Mouse (Mus musculus): ENCODE data around the gene Pglyrp2. TPM values are rescaled to one million over a fixed set of nuclear protein-coding genes. Genes with fewer than 3 reads are reported as not detected.

Pglyrp2 gene
- under 1 TPM; 0.38 to 0.46 TPM for total RNA-seq (2023)

GRCm38 (mm10) chr17:32424034-32424433 lies at the start of gene Pglyrp2:
Gene Pglyrp2, minus strand, starts transcription at chr17:32424167.

DNA sequence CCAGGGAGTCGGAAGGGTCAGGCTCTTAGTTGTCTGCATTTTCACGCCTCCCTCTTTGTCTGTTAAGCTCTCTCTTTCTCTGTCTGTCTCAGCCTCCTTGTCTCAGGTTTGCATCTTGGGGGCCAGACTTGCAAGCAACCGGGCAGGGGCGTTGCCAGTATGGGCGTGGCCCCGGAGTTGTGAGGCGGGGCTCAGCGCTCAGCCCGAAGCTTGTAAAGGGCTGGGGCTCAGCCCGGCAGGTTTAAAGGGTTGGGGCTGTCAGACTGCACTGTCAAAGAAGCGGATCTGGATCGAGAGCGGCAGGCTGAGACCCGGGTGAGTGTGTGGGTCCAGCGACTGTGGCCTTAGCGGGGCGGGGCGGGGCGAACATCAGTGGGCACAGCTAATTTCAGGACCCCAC lies 28.5 kb upstream of the Pglyrp2 start, which contains the start of gene Cyp4f39:
TSS of gene Cyp4f39 (plus strand) at position 242 of the 400 bp plus-strand sequence.

DNA sequence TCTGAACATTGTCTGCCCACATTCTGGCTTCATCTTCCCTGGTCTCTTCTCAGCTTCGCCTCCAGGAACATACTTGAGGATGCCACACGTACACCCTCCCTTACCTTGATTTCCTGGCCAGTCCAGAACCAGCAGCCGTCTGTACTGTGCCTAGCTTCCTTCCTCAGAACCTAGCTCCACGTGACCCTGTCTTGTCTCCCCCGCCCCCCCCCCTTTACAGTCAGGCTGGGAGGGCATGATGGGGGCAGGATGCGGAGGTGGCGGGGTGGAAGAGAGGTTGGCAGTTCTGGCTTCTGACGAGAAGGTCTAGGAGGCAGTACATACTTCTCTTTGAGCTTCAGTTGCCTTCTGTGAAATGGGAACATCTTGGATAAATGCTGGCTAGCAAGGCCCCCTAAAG lies 20.6 kb downstream of the Pglyrp2 start, which contains the start of gene Rasal3:
TSS of gene Rasal3 (minus strand) at position 167 of the 400 bp plus-strand sequence.

GRCm38 (mm10) chr17:32389101-32389659 lies 34.8 kb downstream of the Pglyrp2 start, which contains the start of gene Wiz:
Gene Wiz, minus strand, starts transcription at chr17:32389439.

Other genes with a start within 250 kb of the Pglyrp2 start
- gene Ephx3, start 234.6 kb downstream of the Pglyrp2 start, total RNA-seq (2023), result under 1 TPM; 0.26 to 0.37 TPM
- gene Brd4, start 139.4 kb downstream of the Pglyrp2 start, total RNA-seq (2023), result 100 to 1,000 TPM; 186 to 197 TPM
- 10 to 100 TPM; 87.0 to 92.0 TPM for gene Akap8, start 102.9 kb downstream of the Pglyrp2 start, total RNA-seq (2023)
- 10 to 100 TPM; 60.9 to 73.1 TPM for gene Akap8l, start 73.6 kb downstream of the Pglyrp2 start, total RNA-seq (2023)
- gene Wiz, start 34.7 kb downstream of the Pglyrp2 start, total RNA-seq (2023), result 10 to 100 TPM; 14.6 to 15.2 TPM
- gene Rasal3, start 20.6 kb downstream of the Pglyrp2 start, total RNA-seq (2023), result 10 to 100 TPM; 41.2 to 44.7 TPM
- not detected for gene Cyp4f39, start 28.6 kb upstream of the Pglyrp2 start, total RNA-seq (2023)
- under 1 TPM; 0.18 to 0.33 TPM for gene Cyp4f17, start 81.9 kb upstream of the Pglyrp2 start, total RNA-seq (2023)
- 10 to 100 TPM; 15.9 to 18.9 TPM for gene Cyp4f16, start 112.4 kb upstream of the Pglyrp2 start, total RNA-seq (2023)
- under 1 TPM; 0.50 to 0.84 TPM for gene Cyp4f37, start 197.1 kb upstream of the Pglyrp2 start, total RNA-seq (2023)
- gene Cyp4f40, start 234.7 kb upstream of the Pglyrp2 start, total RNA-seq (2023), result not detected